Mouse (Mus musculus) left cerebral cortex, postnatal 25 days (tissue): Measurements from ENCODE around the gene Cotl1. TPM values are rescaled to one million over a fixed set of nuclear protein-coding genes. Genes with fewer than 3 reads are reported as not detected.

Experiments used
- DNase-seq, 2 experiments: peaks; one replicate each; pipeline ENCODE4 v3.0.0; 2022; ENCODE audit warnings: low spot score in 2 of 2, mixed read lengths in 1 of 2
- intact Hi-C: fragments of 180-260 bp; cut with DNase I; formaldehyde crosslinking; loops from one replicate; pipeline ENCODE4 v1.15.1; 2025
- total RNA-seq, 2 experiments: library from RNA; stranded (reverse); gene quantifications; 2 replicates each; pipeline ENCODE4 v1.2.3; 2021

Cotl1 gene
- total RNA-seq, 2 experiments from 2014 or later = 57.2 to 62.6 TPM

GRCm38 (mm10) chr8:119798170-119798964 is 42.0 kb downstream of the Cotl1 start:
- DNase-seq = peak; percentile 69 to 71
- intact Hi-C loops = no loop called here

- no peak for DNase-seq
- intact Hi-C loops = no loop called here
Measured at GRCm38 (mm10) chr8:119795651-119796050, 44.7 kb downstream of the Cotl1 start.

- no peak for DNase-seq
- intact Hi-C loops = no loop called here
Measured at GRCm38 (mm10) chr8:119794689-119795088, 45.7 kb downstream of the Cotl1 start.

GRCm38 (mm10) chr8:119791804-119792704 is 48.3 kb downstream of the Cotl1 start:
- DNase-seq = no peak
- intact Hi-C loops = no loop called here

DNA sequence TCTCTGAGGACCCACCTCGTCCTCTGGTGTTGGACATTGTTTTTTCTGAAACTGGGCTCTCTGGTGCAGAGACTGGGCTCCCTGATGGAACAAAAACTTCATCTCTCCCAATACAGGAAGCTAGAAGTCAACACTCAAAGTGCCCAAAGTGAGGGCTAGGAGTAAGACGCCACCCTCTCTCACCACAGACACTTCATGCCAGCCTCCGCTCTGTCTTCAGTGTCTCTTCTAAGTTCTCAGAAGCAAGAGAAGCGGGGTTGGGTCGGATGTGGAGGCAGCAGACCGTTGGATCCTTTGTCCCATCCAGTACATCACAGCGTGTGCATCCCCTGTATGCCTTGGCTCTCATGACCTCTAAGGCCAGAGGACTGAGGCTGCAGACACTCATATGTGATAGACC is 50.8 kb downstream of the Cotl1 start:
- intact Hi-C loops = no loop called here

GRCm38 (mm10) chr8:119788607-119789381 is 51.5 kb downstream of the Cotl1 start:
- DNase-seq = no peak
- intact Hi-C loops = no loop called here

More for the DNA sequence above, 50.8 kb downstream of the Cotl1 start:
- DNase-seq = no peak

- DNase-seq = no peak
- intact Hi-C loops = no loop called here
Measured at GRCm38 (mm10) chr8:119787341-119787740, 53.0 kb downstream of the Cotl1 start.

DNA sequence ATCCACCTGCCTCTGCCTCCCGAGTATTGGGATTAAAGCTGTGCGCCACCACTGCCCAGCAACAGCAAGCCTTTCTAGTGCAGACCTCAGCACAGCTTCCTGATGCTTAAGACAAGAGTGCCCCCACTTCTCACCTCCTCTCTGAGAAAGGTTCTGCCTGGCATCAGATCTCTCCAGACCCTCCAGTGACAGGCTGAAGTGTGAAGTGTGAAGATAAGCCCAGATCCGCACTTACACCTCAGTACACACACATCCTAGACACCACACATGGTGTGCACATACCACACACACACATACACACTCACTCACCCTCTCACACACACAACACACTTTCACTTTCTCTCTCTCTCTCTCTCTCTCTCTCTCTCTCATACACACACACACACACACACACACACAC is 53.5 kb downstream of the Cotl1 start:
- intact Hi-C loops = no loop called here
- no peak for DNase-seq

- intact Hi-C loops = no loop called here
- no peak for DNase-seq
Measured at GRCm38 (mm10) chr8:119785764-119786405, 54.5 kb downstream of the Cotl1 start.

- intact Hi-C loops = no loop called here
Measured at GRCm38 (mm10) chr8:119784676-119785075, 55.7 kb downstream of the Cotl1 start.

GRCm38 (mm10) chr8:119784141-119784574 is 56.2 kb downstream of the Cotl1 start:
- intact Hi-C loops = no loop called here
- no peak for DNase-seq

More at GRCm38 (mm10) chr8:119784676-119785075, 55.7 kb downstream of the Cotl1 start:
- no peak for DNase-seq

DNA sequence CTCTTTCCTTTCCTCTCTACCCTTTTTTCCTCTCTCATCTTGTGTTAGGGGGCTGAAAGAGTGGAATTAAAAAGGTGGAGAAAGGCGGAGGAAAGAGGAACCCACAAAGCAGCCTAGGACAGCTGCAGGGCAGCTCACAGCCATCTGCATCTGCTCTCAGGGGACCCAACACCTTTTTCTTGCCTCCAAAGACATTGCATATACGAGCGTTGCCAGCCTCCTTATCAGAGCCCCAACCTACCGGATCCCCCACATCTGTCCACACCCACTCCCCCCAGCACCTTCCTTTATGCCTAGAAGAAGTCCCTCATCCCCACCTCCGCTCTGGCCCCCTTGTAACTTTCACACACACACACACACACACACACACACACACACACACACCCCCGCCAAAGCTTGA is 56.8 kb downstream of the Cotl1 start:
- intact Hi-C loops = no loop called here
- DNase-seq = no peak

DNA sequence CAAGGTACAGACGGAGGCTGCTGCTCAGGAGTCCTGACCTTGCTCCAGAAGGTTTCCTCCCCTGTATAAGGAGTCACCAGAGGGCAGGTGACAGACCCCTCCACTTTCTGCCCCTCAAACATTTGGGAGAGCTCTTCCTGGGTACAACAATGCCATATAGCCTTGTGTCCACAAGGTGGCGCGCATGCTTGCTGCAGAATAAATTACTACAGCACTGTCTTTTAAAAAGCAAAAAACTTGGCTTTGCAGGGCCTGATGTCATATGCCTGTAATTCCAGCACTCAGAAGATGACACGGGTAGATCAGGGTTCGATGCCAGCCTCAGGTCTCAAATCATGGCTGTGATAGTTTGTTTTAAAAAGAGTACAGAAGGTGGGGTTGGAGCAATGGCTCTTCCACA is 57.6 kb downstream of the Cotl1 start:
- peak; percentile 81 to 84 for DNase-seq
- intact Hi-C loops = loop anchor here (1.0 kb wide), 1 partner anchor 61 kb away; no protein-coding TSS in a partner anchor

- no peak for DNase-seq
- intact Hi-C loops = no loop called here
Measured at GRCm38 (mm10) chr8:119781086-119781840, 59.1 kb downstream of the Cotl1 start.

GRCm38 (mm10) chr8:119780402-119781049 is 59.8 kb downstream of the Cotl1 start:
- intact Hi-C loops = no loop called here
- no peak for DNase-seq

DNA sequence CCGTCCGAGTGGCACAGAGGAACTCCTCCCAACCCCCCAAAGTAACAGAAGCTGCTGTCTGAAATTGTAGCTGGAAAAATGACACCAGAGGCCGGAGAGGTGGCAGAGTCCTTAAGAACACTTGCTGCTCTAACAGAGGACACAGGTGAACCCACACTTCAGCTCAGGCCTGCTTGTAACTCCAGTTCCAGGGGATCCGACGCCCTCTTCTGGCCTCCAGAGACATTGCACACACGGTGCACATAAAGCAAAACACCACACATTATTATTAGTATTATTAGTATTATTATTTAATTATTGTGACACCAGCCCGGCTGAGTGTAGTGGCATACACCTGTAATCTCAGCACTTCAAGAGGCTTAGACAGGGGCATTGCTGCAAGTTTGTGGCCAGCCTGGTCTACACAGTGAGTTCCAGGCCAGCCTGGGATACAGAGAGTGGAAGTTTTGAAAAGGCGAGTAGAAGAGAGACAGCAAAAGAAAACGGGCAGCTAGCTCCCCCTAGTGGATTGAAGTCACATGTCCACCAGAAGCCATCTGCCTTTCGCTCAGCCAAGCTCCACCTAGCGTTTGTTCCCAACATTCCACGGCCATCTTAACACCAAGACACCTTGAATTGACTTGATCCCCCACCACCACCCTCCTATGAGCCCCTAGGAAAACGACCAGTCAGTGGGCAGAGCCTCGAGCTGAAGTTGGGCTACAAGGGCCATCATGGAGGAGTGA is 61.2 kb downstream of the Cotl1 start:
- intact Hi-C loops = loop anchor here (2.0 to 10.0 kb wide), 2 partner anchors 148 to 334 kb away; partner anchors contain the start of gene Necab2
- peak; percentile 87 to 93 for DNase-seq

- DNase-seq = peak; percentile 99
- intact Hi-C loops = loop anchor here (1.0 to 10.0 kb wide), 3 partner anchors 92 to 333 kb away; partner anchors contain the start of gene Necab2
Measured at GRCm38 (mm10) chr8:119778263-119778662, 62.1 kb downstream of the Cotl1 start, which contains the start of gene Tldc1. Gene Tldc1 (minus strand): TSS chr8:119778416.
